Mouse (Mus musculus): Measurements from ENCODE around the gene Smagp. TPM values are rescaled to one million over a fixed set of nuclear protein-coding genes. Genes with fewer than 3 reads are reported as not detected.
A peak's percentile ranks its signal among the peaks of the same experiment; 100 is the strongest.
"Not testable (repeated sequence)": the region's sequence is repeated elsewhere in the genome, so short reads cannot be mapped to it uniquely, and the experiment has no call there.

Smagp gene
- total RNA-seq, 2 experiments from 2014 or later, result 2.5 to 3.0 TPM

- DNase-seq, result no peak
Observed at GRCm38 (mm10) chr15:100627287-100627686, 9.5 kb downstream of the Smagp start.

GRCm38 (mm10) chr15:100624435-100624834 is 12.3 kb downstream of the Smagp start:
- DNase-seq, result no peak

GRCm38 (mm10) chr15:100623754-100624153 is 13.0 kb downstream of the Smagp start:
- DNase-seq, result no peak

GRCm38 (mm10) chr15:100622164-100622563 is 14.6 kb downstream of the Smagp start:
- DNase-seq, result no peak

- not testable (repeated sequence) for DNase-seq
Observed at GRCm38 (mm10) chr15:100621671-100622070, 15.1 kb downstream of the Smagp start.

- DNase-seq, result no peak
Observed at GRCm38 (mm10) chr15:100619200-100619599, 17.5 kb downstream of the Smagp start.

- no peak for DNase-seq
Observed at GRCm38 (mm10) chr15:100616221-100616620, 20.5 kb downstream of the Smagp start.

DNA sequence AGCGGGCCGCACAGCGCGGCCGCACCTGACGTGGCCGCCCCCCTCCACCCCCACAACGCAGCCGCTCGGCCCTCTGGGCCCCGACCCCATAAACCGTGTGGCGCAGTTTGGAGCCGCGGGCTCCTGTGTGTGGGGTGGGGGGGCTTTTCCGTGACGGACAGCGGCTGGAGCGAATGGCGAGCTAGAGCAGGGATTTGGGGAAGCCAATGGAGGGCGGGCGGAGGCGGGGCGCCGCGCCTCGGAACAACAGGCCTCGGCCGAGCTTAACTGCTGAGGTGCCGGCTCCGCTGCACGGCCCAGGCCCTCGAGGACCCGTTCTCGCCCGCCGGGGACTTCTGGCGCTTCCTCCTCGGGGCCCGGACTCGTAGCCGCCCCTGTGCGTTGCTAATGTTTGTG is 20.9 kb downstream of the Smagp start:
- DNase-seq, result peak; percentile 93

GRCm38 (mm10) chr15:100614996-100615824 is 21.5 kb downstream of the Smagp start, which contains the start of gene Dazap2:
TSS of gene Dazap2 (plus strand) at chr15:100615349.
- peak; percentile 99 for DNase-seq

DNA sequence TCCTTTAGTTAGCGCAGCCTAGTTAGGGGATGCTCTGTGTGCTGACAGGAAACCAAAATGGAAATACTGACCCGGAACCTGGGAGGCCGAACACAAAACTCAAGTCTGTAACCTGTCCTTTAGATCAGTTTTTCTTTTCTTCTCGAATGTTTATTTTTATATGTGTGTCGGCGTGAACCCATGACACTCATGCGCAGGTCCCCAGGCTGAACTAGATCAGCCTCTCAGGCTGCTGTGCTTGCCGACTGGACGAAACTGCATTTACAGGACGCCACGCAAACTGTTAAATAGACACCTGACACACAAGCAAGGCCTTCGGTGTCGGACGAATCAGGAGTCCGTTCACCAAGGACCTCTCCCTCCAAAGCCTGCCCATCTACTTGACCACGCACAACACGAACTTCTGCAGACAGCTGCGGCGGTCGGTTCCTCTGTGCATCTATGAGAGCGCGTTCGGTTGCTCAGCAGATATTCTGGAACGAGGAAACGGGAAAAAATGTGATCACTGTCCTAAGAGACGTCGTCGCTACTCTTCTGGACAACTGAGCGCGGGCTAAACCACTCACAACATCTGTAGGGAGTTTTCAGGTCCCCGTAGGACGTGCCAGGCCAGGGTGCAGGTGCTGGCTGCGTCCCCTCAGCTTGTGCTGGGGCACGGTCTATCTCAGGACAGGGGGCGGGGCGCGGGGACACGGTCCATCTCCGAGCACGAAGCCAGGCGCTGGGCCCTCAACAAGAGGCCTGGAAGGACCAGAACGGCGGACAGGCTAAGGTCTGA is 22.3 kb downstream of the Smagp start:
- no peak for DNase-seq

DNA sequence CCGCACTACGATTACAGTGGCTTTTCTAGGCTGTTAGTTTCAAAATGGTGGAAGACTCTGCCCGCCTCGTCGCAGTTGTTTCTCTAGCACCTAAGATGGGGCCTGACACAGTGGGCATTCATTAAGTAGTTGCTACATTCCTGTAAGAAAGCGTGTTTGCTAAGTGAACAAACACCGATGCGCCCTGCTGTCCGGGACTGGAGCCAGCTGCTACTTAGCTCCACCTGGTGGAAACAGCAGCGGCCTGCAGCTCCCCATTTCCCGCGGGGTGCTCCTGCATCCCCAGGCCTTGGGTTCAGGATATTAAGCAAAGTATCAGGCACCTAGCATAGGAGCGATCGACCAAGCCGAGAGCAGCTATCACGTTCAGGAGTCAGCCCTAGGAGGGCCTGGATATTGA is 23.2 kb downstream of the Smagp start:
- DNase-seq, result peak; percentile 62

DNA sequence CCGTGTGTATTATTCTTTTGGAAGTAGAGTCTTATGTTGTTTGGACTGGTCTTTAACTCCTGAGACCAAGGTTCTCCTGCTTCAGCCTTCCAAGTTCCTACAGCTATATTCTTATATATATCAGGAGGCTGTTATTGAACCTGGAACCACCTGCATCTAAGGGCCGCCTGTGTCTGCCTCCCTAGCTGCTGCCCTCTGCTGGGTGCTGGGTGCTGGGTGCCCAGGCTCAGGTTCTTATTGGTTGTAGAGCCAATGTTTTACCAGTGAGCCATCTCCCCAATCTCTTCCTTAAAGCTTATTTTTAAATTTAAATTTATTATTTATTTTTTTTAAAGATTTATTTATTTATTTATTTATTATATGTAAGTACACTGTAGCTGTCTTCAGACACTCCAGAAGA is 24.3 kb downstream of the Smagp start:
- DNase-seq, result no peak

GRCm38 (mm10) chr15:100611951-100612350 is 24.8 kb downstream of the Smagp start:
- no peak for DNase-seq

- DNase-seq, result not testable (repeated sequence)
Observed at GRCm38 (mm10) chr15:100606677-100607076, 30.1 kb downstream of the Smagp start.

GRCm38 (mm10) chr15:100601669-100602068 is 35.1 kb downstream of the Smagp start:
- DNase-seq, result no peak

- no peak for DNase-seq
Observed at GRCm38 (mm10) chr15:100600696-100601272, 36.0 kb downstream of the Smagp start.

DNA sequence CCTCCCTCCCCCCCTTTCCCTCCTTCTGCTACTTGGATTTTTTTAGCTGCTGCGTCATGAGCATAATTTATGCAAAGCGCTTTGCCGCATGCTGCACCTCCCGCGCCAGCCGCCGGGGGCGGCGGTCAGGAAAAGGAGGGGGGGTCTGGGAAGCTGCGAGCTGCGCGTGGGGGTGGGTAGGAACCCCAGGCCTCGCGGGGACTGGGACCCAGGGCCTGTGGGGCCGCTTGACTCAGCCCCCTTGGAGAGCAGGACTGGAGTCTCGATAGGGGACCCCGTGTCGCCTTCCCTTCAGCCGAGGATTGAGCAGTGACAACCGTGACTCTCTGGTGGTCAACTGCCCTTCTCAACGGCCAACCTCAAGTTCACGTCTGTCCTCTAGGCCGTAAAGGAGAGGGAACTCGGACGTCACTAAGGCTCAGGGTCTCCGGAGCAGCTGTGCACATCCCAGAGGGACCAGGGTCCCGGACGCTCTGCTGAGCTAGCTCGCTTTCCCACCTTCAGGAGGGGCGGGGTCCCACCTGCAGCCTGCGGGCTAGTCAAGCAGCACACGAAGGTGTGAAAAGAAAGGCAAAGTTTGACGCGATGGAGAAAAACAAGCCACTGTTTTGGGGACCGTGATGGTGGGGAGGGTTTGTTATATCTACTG is 36.6 kb downstream of the Smagp start:
- DNase-seq, result peak; percentile 75

GRCm38 (mm10) chr15:100599276-100600046 is 37.3 kb downstream of the Smagp start, which contains the start of gene Pou6f1:
TSS of gene Pou6f1 (minus strand) at chr15:100599984.
- DNase-seq, result peak; percentile 59

GRCm38 (mm10) chr15:100598883-100599275 is 37.9 kb downstream of the Smagp start:
- DNase-seq, result no peak

DNA sequence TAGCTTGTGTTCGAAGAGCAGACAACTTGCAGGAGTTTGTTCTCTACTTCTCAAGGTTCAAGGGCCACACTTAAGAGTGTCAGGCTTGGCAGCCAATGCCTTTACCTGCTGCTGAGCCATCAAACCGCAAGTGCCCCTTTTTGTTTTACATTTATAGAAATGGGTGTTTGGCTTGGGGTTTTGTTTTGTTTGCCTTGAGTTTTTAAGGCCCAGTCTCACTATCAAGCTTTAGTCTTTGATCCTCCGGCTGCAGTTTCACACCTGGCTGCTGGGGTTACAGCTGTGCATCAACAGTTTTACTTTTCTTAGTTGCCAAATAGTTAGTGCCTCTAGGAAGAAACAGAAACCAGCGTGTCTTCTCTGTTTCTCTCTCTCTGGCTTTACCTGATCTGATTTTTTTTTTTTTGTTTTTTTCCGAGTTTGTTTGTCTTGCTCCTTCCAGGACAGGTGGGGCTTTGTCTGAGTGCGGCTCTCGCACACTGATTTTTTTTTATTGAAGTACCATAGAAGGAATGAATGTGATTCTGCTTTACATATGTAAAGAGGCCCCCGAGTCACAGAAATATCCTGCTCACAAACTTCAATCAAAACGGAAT is 38.4 kb downstream of the Smagp start:
- DNase-seq, result no peak

GRCm38 (mm10) chr15:100592817-100593216 is 43.9 kb downstream of the Smagp start:
- no peak for DNase-seq
